Mouse (Mus musculus): Measurements from ENCODE around the gene Edn2. TPM values are rescaled to one million over a fixed set of nuclear protein-coding genes. Genes with fewer than 3 reads are reported as not detected.

Edn2 gene
- polyA plus RNA-seq, 1 experiment, result not detected

GRCm38 (mm10) chr4:120148291-120149141 lies 12.5 kb upstream of the Edn2 start:
- no peak for TF ChIP-seq GATA1 (IDR thresholded peaks at IDR 0.05; ENCODE audit: low read length)

GRCm38 (mm10) chr4:120149142-120149524 lies 11.9 kb upstream of the Edn2 start:
- no peak for TF ChIP-seq GATA1 (IDR thresholded peaks at IDR 0.05; ENCODE audit: low read length)

- no peak for TF ChIP-seq GATA1 (IDR thresholded peaks at IDR 0.05; ENCODE audit: low read length)
Observed at GRCm38 (mm10) chr4:120150345-120150920, 10.6 kb upstream of the Edn2 start.

- no peak for TF ChIP-seq GATA1 (IDR thresholded peaks at IDR 0.05; ENCODE audit: low read length)
Observed at GRCm38 (mm10) chr4:120151906-120152305, 9.1 kb upstream of the Edn2 start.

GRCm38 (mm10) chr4:120152648-120153047 lies 8.4 kb upstream of the Edn2 start:
- no peak for TF ChIP-seq GATA1 (IDR thresholded peaks at IDR 0.05; ENCODE audit: low read length)

GRCm38 (mm10) chr4:120153736-120154135 lies 7.3 kb upstream of the Edn2 start:
- TF ChIP-seq GATA1 (IDR thresholded peaks at IDR 0.05; ENCODE audit: low read length), result no peak

GRCm38 (mm10) chr4:120158714-120159310 lies 2.2 kb upstream of the Edn2 start:
- TF ChIP-seq GATA1 (IDR thresholded peaks at IDR 0.05; ENCODE audit: low read length), result no peak

GRCm38 (mm10) chr4:120162586-120162985 lies 1.6 kb downstream of the Edn2 start:
- no peak for TF ChIP-seq GATA1 (IDR thresholded peaks at IDR 0.05; ENCODE audit: low read length)

GRCm38 (mm10) chr4:120163242-120163641 lies 2.2 kb downstream of the Edn2 start:
- TF ChIP-seq GATA1 (IDR thresholded peaks at IDR 0.05; ENCODE audit: low read length), result no peak

- no peak for TF ChIP-seq GATA1 (IDR thresholded peaks at IDR 0.05; ENCODE audit: low read length)
Observed at GRCm38 (mm10) chr4:120164316-120164715, 3.3 kb downstream of the Edn2 start.

GRCm38 (mm10) chr4:120167778-120168177 lies 6.8 kb downstream of the Edn2 start:
- TF ChIP-seq GATA1 (IDR thresholded peaks at IDR 0.05; ENCODE audit: low read length), result no peak

GRCm38 (mm10) chr4:120168346-120168745 lies 7.3 kb downstream of the Edn2 start:
- no peak for TF ChIP-seq GATA1 (IDR thresholded peaks at IDR 0.05; ENCODE audit: low read length)

GRCm38 (mm10) chr4:120170387-120170936 lies 9.5 kb downstream of the Edn2 start:
- TF ChIP-seq GATA1 (IDR thresholded peaks at IDR 0.05; ENCODE audit: low read length), result no peak

- TF ChIP-seq GATA1 (IDR thresholded peaks at IDR 0.05; ENCODE audit: low read length), result no peak
Observed at GRCm38 (mm10) chr4:120172050-120172684, 11.2 kb downstream of the Edn2 start.

GRCm38 (mm10) chr4:120179123-120179522 lies 18.1 kb downstream of the Edn2 start:
- no peak for TF ChIP-seq GATA1 (IDR thresholded peaks at IDR 0.05; ENCODE audit: low read length)

- no peak for TF ChIP-seq GATA1 (IDR thresholded peaks at IDR 0.05; ENCODE audit: low read length)
Observed at GRCm38 (mm10) chr4:120180535-120180934, 19.5 kb downstream of the Edn2 start.

All from G1E-ER4 (cell line).